ENCODE assay signal across 8 mouse cellular contexts in the genomic region with DNA sequence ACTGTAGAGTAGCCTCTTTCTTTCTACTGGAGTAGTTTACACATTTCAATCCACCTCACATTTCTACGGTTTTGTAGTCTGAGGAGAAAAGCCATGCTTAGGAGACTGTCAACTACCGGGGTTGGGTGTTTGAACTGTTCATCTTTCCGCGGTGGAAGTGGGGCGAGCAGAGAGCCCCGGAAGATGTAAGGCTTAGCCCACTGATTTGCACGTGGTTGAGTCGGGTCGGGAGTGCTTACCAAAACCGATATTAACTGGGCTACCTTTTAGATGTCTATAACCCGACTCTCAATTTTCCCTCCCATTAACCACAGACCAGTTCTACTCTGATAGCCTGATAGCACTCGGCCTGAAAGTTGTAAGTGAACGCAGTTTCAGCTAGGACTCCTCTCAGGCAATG. TPM values are rescaled to one million over a fixed set of nuclear protein-coding genes. Genes with fewer than 3 reads are reported as not detected.
DNase-seq lines count a peak whose midpoint lies in the region; ATAC-seq lines count a peak whose summit lies in the region.

No protein-coding gene starts in this region.

- WGBS in kidney, embryonic 16.5 days = 8% methylated on average over 13 of the region's 13 CpGs
- WGBS in hindbrain, embryonic 11.5 days = 2% methylated on average over 13 of the region's 13 CpGs

- peaks cover 33% of the 10 kb centered on the region for H3K27me3 ChIP-seq in kidney, embryonic 16.5 days (ENCODE audit: insufficient read depth, low read length)
- peaks cover 14% of the 10 kb centered on the region for H3K27me3 ChIP-seq in hindbrain, embryonic 11.5 days (ENCODE audit: control insufficient read depth, insufficient read depth, low read length)

- H3K9ac ChIP-seq in kidney, embryonic 16.5 days (replicated peaks; ENCODE audit: low read length) = peak overlapping the region; percentile 38; the same call in 1 of the 2 replicates
- H3K9ac ChIP-seq in hindbrain, embryonic 11.5 days (ENCODE audit: low read depth, low read length) = no peak overlapping the region

- no peak for ATAC-seq in kidney, embryonic 16.5 days (ENCODE audit: low FRiP score, low TSS enrichment)
- ATAC-seq in activated CD4-positive, CD25-positive, alpha-beta regulatory T cell, adult 4 months = peak; percentile 29
- no peak for ATAC-seq in hindbrain, embryonic 11.5 days (ENCODE audit: low FRiP score)

- peak overlapping the region; percentile 69 for H3K4me3 ChIP-seq in kidney, embryonic 16.5 days (ENCODE audit: low read length)
- H3K4me3 ChIP-seq in hindbrain, embryonic 11.5 days (ENCODE audit: low read depth, low read length) = peak overlapping the region; percentile 56; the same call in 1 of the 2 replicates

- peak overlapping the region; percentile 89 for H3K4me2 ChIP-seq in kidney, embryonic 16.5 days (replicated peaks; ENCODE audit: low read depth, low read length)
- peak overlapping the region; percentile 93 for H3K4me2 ChIP-seq in hindbrain, embryonic 11.5 days (replicated peaks; ENCODE audit: low read depth, low read length)

- no peaks in the 10 kb centered on the region for H3K9me3 ChIP-seq in kidney, embryonic 16.5 days (ENCODE audit: low read length)
- H3K9me3 ChIP-seq in hindbrain, embryonic 11.5 days (ENCODE audit: control insufficient read depth, low read length) = no peaks in the 10 kb centered on the region

- peaks cover 28% of the 10 kb centered on the region for H3K4me1 ChIP-seq in kidney, embryonic 16.5 days (ENCODE audit: insufficient read depth, low read length)
- H3K4me1 ChIP-seq in hindbrain, embryonic 11.5 days (replicated peaks; ENCODE audit: control insufficient read depth, insufficient read depth, low read length) = peaks cover 4% of the 10 kb centered on the region; the same call in 1 of the 2 replicates

- H3K36me3 ChIP-seq in kidney, embryonic 16.5 days (ENCODE audit: insufficient read depth, low read length) = no peaks in the 10 kb centered on the region
- H3K36me3 ChIP-seq in hindbrain, embryonic 11.5 days (ENCODE audit: control insufficient read depth, insufficient read depth, low read length) = no peaks in the 10 kb centered on the region

- H3K27ac ChIP-seq in kidney, embryonic 16.5 days (ENCODE audit: low read length) = no peak overlapping the region
- no peak overlapping the region for H3K27ac ChIP-seq in hindbrain, embryonic 11.5 days (ENCODE audit: low read depth, low read length)

- no peak for DNase-seq in kidney, postnatal 4 days
- peak; percentile 46 for DNase-seq in hindbrain, embryonic 11.5 days (ENCODE audit: low spot score)
- DNase-seq in natural killer cell, adult 2 months (ENCODE audit: low spot score in 2 of 2) = peak; percentile 53 to 55
- DNase-seq in right cerebral cortex, postnatal 4 days = no peak
- no peak for DNase-seq in right cerebral cortex, postnatal 10 days (ENCODE audit: low spot score in 2 of 2)
- no peak for DNase-seq in embryo, embryonic 10 days (ENCODE audit: low spot score)

RNA-seq across cellular contexts. Expression of a gene that starts 2.8 kb away (rescaled TPM):
- polyA plus RNA-seq in kidney, embryonic 16.5 days (2015; fragmentation: Nextera tagmentation; extraction: Ambion mirVana) = 20.0 and 28.6 TPM in 2 replicates
- 100 to 1,000 TPM; 175 to 182 TPM for polyA plus RNA-seq in activated CD4-positive, CD25-positive, alpha-beta regulatory T cell, adult 4 months (2017; shearing (Covaris generic))
- 24.1 and 24.6 TPM in 2 replicates for polyA plus RNA-seq in hindbrain, embryonic 11.5 days (2014; fragmentation: Nextera tagmentation; extraction: Ambion mirVana)

Comparison
In these comparisons a context has a peak if more than half of its experiments do, and no peak if none do; other contexts are left out.
1. DNase-seq: peak in hindbrain, embryonic 11.5 days (single experiment) and natural killer cell, adult 2 months (2 of 2); none in kidney, postnatal 4 days (0 of 2), right cerebral cortex, postnatal 4 days (single experiment), right cerebral cortex, postnatal 10 days (0 of 2) and embryo, embryonic 10 days (single experiment).